Mouse (Mus musculus): ENCODE measurements around the gene S100a16. TPM values are rescaled to one million over a fixed set of nuclear protein-coding genes. Genes with fewer than 3 reads are reported as not detected.

The S100a16 gene
- polyA plus RNA-seq, 1 experiment from 2014 or later, result 56.1 TPM

- H3K9ac ChIP-seq, result no peak within 1 kb of the TSS
- no peak for ATAC-seq (ENCODE audit: insufficient number of reproducible peaks, insufficient read depth, low FRiP score, low TSS enrichment)
- WGBS, result 83% methylated on average over 8 of the region's 8 CpGs
Measured at GRCm38 (mm10) chr3:90589947-90590346, 52.9 kb downstream of the S100a16 start, which contains the start of gene S100a2. Gene S100a2 (plus strand): TSS chr3:90590247.

More at GRCm38 (mm10) chr3:90589947-90590346, 52.9 kb downstream of the S100a16 start, which contains the start of gene S100a2:
- Histone ChIP-seq H3K36me3 (no peaks in the 10 kb centered on the region), H3K27ac (no peak within 1 kb of the TSS), H3K4me1 (no peaks in the 10 kb centered on the region), H3K9me3 (no peaks in the 10 kb centered on the region), H3K4me3 (no peak within 1 kb of the TSS), H3K27me3 (no peaks in the 10 kb centered on the region), H3K4me2 (replicated peaks) (no peak within 1 kb of the TSS)

Other genes with a start within 250 kb of the S100a16 start
- gene Gatad2b, start 244.1 kb upstream of the S100a16 start, polyA plus RNA-seq (2016; fragmentation: Nextera tagmentation; extraction: Ambion mirVana), result 16.6 and 18.2 TPM in 2 replicates
- 42.8 and 44.8 TPM in 2 replicates for gene Slc27a3, start 147.3 kb upstream of the S100a16 start, polyA plus RNA-seq (2016; fragmentation: Nextera tagmentation; extraction: Ambion mirVana)
- gene Ints3, start 103.6 kb upstream of the S100a16 start, polyA plus RNA-seq (2016; fragmentation: Nextera tagmentation; extraction: Ambion mirVana), result 43.6 and 45.2 TPM in 2 replicates
- 4.0 and 5.0 TPM in 2 replicates for gene Npr1, start 71.4 kb upstream of the S100a16 start, polyA plus RNA-seq (2016; fragmentation: Nextera tagmentation; extraction: Ambion mirVana)
- 301 and 311 TPM in 2 replicates for gene Ilf2, start 61.1 kb upstream of the S100a16 start, polyA plus RNA-seq (2016; fragmentation: Nextera tagmentation; extraction: Ambion mirVana)
- 74.0 and 76.3 TPM in 2 replicates for gene Snapin, start 46.2 kb upstream of the S100a16 start, polyA plus RNA-seq (2016; fragmentation: Nextera tagmentation; extraction: Ambion mirVana)
- gene Chtop, start 27.8 kb upstream of the S100a16 start, polyA plus RNA-seq (2016; fragmentation: Nextera tagmentation; extraction: Ambion mirVana), result 197 and 209 TPM in 2 replicates
- 10.3 and 11.2 TPM in 2 replicates for gene S100a1, start 22.9 kb upstream of the S100a16 start, polyA plus RNA-seq (2016; fragmentation: Nextera tagmentation; extraction: Ambion mirVana)
- 15.0 and 17.4 TPM in 2 replicates for gene S100a13, start 22.8 kb upstream of the S100a16 start, polyA plus RNA-seq (2016; fragmentation: Nextera tagmentation; extraction: Ambion mirVana)
- 1.5 and 2.2 TPM in 2 replicates for gene S100a14, start 10.4 kb upstream of the S100a16 start, polyA plus RNA-seq (2016; fragmentation: Nextera tagmentation; extraction: Ambion mirVana)
- gene S100a3, start 23.3 kb downstream of the S100a16 start, polyA plus RNA-seq (2016; fragmentation: Nextera tagmentation; extraction: Ambion mirVana), result not detected in 2 replicates
- not detected in 2 replicates for gene S100a2, start 53.0 kb downstream of the S100a16 start, polyA plus RNA-seq (2016; fragmentation: Nextera tagmentation; extraction: Ambion mirVana)
- not detected in 2 replicates for gene Gm42674, start 64.7 kb downstream of the S100a16 start, polyA plus RNA-seq (2016; fragmentation: Nextera tagmentation; extraction: Ambion mirVana)
- 4.0 and 7.2 TPM in 2 replicates for gene S100a4, start 66.5 kb downstream of the S100a16 start, polyA plus RNA-seq (2016; fragmentation: Nextera tagmentation; extraction: Ambion mirVana)
- gene S100a5, start 71.3 kb downstream of the S100a16 start, polyA plus RNA-seq (2016; fragmentation: Nextera tagmentation; extraction: Ambion mirVana), result 0.85 and 0.91 TPM in 2 replicates
- gene S100a6, start 75.6 kb downstream of the S100a16 start, polyA plus RNA-seq (2016; fragmentation: Nextera tagmentation; extraction: Ambion mirVana), result 37.8 and 42.0 TPM in 2 replicates
- 0.13 and 0.36 TPM in 2 replicates for gene S100a7a, start 116.8 kb downstream of the S100a16 start, polyA plus RNA-seq (2016; fragmentation: Nextera tagmentation; extraction: Ambion mirVana)
- gene S100a8, start 131.7 kb downstream of the S100a16 start, polyA plus RNA-seq (2016; fragmentation: Nextera tagmentation; extraction: Ambion mirVana), result 16.8 and 18.3 TPM in 2 replicates
- gene S100a9, start 158.5 kb downstream of the S100a16 start, polyA plus RNA-seq (2016; fragmentation: Nextera tagmentation; extraction: Ambion mirVana), result 8.6 and 11.9 TPM in 2 replicates
- not detected in 2 replicates for gene Pglyrp4, start 189.7 kb downstream of the S100a16 start, polyA plus RNA-seq (2016; fragmentation: Nextera tagmentation; extraction: Ambion mirVana)
- not detected in 2 replicates for gene Gm5849, start 240.6 kb downstream of the S100a16 start, polyA plus RNA-seq (2016; fragmentation: Nextera tagmentation; extraction: Ambion mirVana)

Data from embryonic facial prominence, embryonic 12.5 days (tissue).